Mouse (Mus musculus) small intestine, adult 2 months (tissue): ENCODE measurements around the gene Grtp1.

Experiments
- CTCF ChIP-seq: fragments of 200-500 bp; IDR thresholded peaks from 2 replicates; pipeline ENCODE4 v1.5.1; 2012; ENCODE audit warnings: low read depth, mild to moderate bottlenecking, control low read depth, inconsistent platforms, low read length, moderate library complexity, mixed read lengths; ENCODE audit not compliant: insufficient replicate concordance, insufficient read length; ENCODE audit errors: extremely low read depth
- POLR2A ChIP-seq: fragments of 200-500 bp; IDR thresholded peaks from 2 replicates; pipeline ENCODE4 v1.6.1; 2012; ENCODE audit warnings: low read depth, mild to moderate bottlenecking, control low read depth, inconsistent platforms, low read length, moderate library complexity

- TF ChIP-seq CTCF (no peak), POLR2A (no peak)
Observed at GRCm38 (mm10) chr8:13226288-13226687, 25.9 kb upstream of the Grtp1 start.
